29 mouse cellular contexts compared by ENCODE assay signal in the genomic region with DNA sequence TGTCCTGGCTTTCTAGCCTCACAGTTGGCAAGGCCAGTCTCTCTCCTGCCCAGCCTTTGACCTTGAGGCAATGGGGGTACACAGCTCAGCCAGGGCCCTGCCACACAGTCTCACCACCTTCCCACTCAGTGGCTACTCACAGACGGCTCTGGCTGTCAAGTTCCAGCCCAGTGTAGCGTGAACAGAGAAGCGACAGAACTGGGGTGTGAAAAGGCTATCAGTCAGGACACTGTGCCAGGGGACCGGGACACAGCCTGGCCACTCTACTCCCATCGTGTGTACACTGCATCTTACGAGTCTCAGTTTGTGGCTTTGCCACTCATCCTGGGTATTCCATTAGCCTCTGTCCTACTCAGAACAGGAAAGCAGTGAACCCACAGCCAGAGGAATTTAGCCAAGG. TPM values are rescaled to one million over a fixed set of nuclear protein-coding genes. Genes with fewer than 3 reads are reported as not detected.
DNase-seq lines count a peak whose midpoint lies in the region; ATAC-seq lines count a peak whose summit lies in the region.
"Had no signal": no experiment of that assay in that cellular context is flagged by ENCODE, and none has a peak within 500 bp of the region (broad histone marks: within the 10 kb centered on the region; RNA-seq: fewer than 3 reads in every experiment).

No protein-coding gene starts in this region.

- 68% methylated on average over 6 of the region's 6 CpGs for WGBS in limb, embryonic 15.5 days
- WGBS in limb, embryonic 10.5 days = 69% methylated on average over 6 of the region's 6 CpGs
- WGBS in forebrain, embryonic 16.5 days = 83% methylated on average over 6 of the region's 6 CpGs

- 0 out of 2 replicates have a peak, but pooled peaks have one; percentile 2 for ATAC-seq in limb, embryonic 15.5 days (ENCODE audit: insufficient number of reproducible peaks, low FRiP score, low TSS enrichment, low read depth)
- ATAC-seq in forebrain, embryonic 16.5 days = no peak
- ATAC-seq: activated CD4-positive, CD25-positive, alpha-beta regulatory T cell, adult 4 months; forebrain, embryonic 14.5 days; intestine, embryonic 16.5 days had no signal

- no peak overlapping the region for H3K9ac ChIP-seq in limb, embryonic 15.5 days
- H3K9ac ChIP-seq in forebrain, embryonic 16.5 days (replicated peaks; ENCODE audit: low read depth, low read length) = no peak overlapping the region
- H3K9ac ChIP-seq: embryonic facial prominence, embryonic 12.5 days; heart, embryonic 15.5 days; hindbrain, embryonic 13.5 days; liver, embryonic 14.5 days had no signal

- H3K27ac ChIP-seq in limb, embryonic 15.5 days = no peak overlapping the region
- no peak overlapping the region for H3K27ac ChIP-seq in limb, embryonic 10.5 days
- H3K27ac ChIP-seq in forebrain, embryonic 16.5 days (ENCODE audit: low read length) = no peak overlapping the region
- H3K27ac ChIP-seq: embryonic facial prominence, embryonic 12.5 days; heart, embryonic 15.5 days; hindbrain, embryonic 13.5 days; left cerebral cortex, adult 2 months; liver, embryonic 14.5 days; macrophage had no signal

- no peaks in the 10 kb centered on the region for H3K4me1 ChIP-seq in limb, embryonic 15.5 days
- H3K4me1 ChIP-seq in limb, embryonic 10.5 days = peaks cover 17% of the 10 kb centered on the region
- H3K4me1 ChIP-seq in forebrain, embryonic 16.5 days (replicated peaks; ENCODE audit: control insufficient read depth, insufficient read depth, low read length) = peaks cover 9% of the 10 kb centered on the region
- H3K4me1 ChIP-seq: embryonic facial prominence, embryonic 12.5 days; heart, embryonic 15.5 days had no signal

- 0 out of 2 replicates have a peak, but pooled peaks cover 11% of the 10 kb centered on the region for H3K27me3 ChIP-seq in limb, embryonic 15.5 days
- peaks cover 14% of the 10 kb centered on the region; the same call in 1 of the 2 replicates for H3K27me3 ChIP-seq in limb, embryonic 10.5 days (ENCODE audit: low read depth, poor library complexity, severe bottlenecking)
- H3K27me3 ChIP-seq in forebrain, embryonic 16.5 days (replicated peaks; ENCODE audit: control insufficient read depth, insufficient read depth, low read length) = no peaks in the 10 kb centered on the region
- H3K27me3 ChIP-seq: heart, embryonic 15.5 days had no signal

- no peaks in the 10 kb centered on the region for H3K36me3 ChIP-seq in limb, embryonic 15.5 days
- no peaks in the 10 kb centered on the region for H3K36me3 ChIP-seq in limb, embryonic 10.5 days
- H3K36me3 ChIP-seq in forebrain, embryonic 16.5 days (ENCODE audit: control insufficient read depth, insufficient read depth) = no peaks in the 10 kb centered on the region
- H3K36me3 ChIP-seq: embryonic facial prominence, embryonic 12.5 days; heart, embryonic 15.5 days; hindbrain, embryonic 13.5 days had no signal

- no peaks in the 10 kb centered on the region for H3K9me3 ChIP-seq in limb, embryonic 15.5 days
- H3K9me3 ChIP-seq in limb, embryonic 10.5 days (replicated peaks) = no peaks in the 10 kb centered on the region
- H3K9me3 ChIP-seq in forebrain, embryonic 16.5 days (ENCODE audit: control insufficient read depth, low read length) = no peaks in the 10 kb centered on the region
- H3K9me3 ChIP-seq: embryonic facial prominence, embryonic 12.5 days; heart, embryonic 15.5 days; hindbrain, embryonic 13.5 days had no signal

- DNase-seq in cerebellum, postnatal 10 days = peak; percentile 58 to 67
- DNase-seq in cerebellum, postnatal 4 days (ENCODE audit: low spot score in 2 of 2) = no peak
- no peak for DNase-seq in limb, embryonic 10.5 days (ENCODE audit: low spot score)
- DNase-seq in cerebellum, postnatal 25 days = peak; percentile 62 to 70
- DNase-seq in retina, postnatal 1 day = peak; percentile 77
- no peak for DNase-seq in spleen, adult 18-20 months
- DNase-seq: adrenal gland, adult 2 months; adrenal gland, postnatal 36 days; B cell, adult 2 months; embryo, embryonic 11 days; kidney, adult 8-10 months; kidney, postnatal 14 days; left cerebral cortex, postnatal 4 days; liver; lung, adult 2 months; lung, postnatal 10 days; midbrain, embryonic 14.5 days; thymus, postnatal 14 days had no signal

- no peak overlapping the region for H3K4me2 ChIP-seq in limb, embryonic 15.5 days
- no peak overlapping the region for H3K4me2 ChIP-seq in forebrain, embryonic 16.5 days (ENCODE audit: low read length)
- H3K4me2 ChIP-seq: embryonic facial prominence, embryonic 12.5 days; heart, embryonic 15.5 days; hindbrain, embryonic 13.5 days had no signal

- H3K4me3 ChIP-seq in limb, embryonic 15.5 days = no peak overlapping the region
- H3K4me3 ChIP-seq in limb, embryonic 10.5 days = no peak overlapping the region
- H3K4me3 ChIP-seq in forebrain, embryonic 16.5 days (replicated peaks; ENCODE audit: low read length) = no peak overlapping the region
- H3K4me3 ChIP-seq: embryonic facial prominence, embryonic 12.5 days; heart, embryonic 15.5 days; hindbrain, embryonic 13.5 days; left cerebral cortex, adult 2 months had no signal

RNA-seq across cellular contexts. Expression of a gene that starts 46.5 kb away (rescaled TPM):
- polyA plus RNA-seq in limb, embryonic 15.5 days (2015; fragmentation: Nextera tagmentation; extraction: Ambion mirVana) = 1.8 and 2.5 TPM in 2 replicates
- 1.2 and 1.8 TPM in 2 replicates for polyA plus RNA-seq in limb, embryonic 10.5 days (2016; fragmentation: Nextera tagmentation; extraction: Ambion mirVana)
- 0.68 and 0.79 TPM in 2 replicates for polyA plus RNA-seq in forebrain, embryonic 16.5 days (2015; fragmentation: Nextera tagmentation; extraction: Ambion mirVana)

Comparison
In these comparisons a context has a peak if more than half of its experiments do, and no peak if none do; other contexts are left out.
1. DNase-seq: peak in cerebellum, postnatal 10 days (2 of 2), cerebellum, postnatal 25 days (2 of 2) and retina, postnatal 1 day (single experiment); none in cerebellum, postnatal 4 days (0 of 2), limb, embryonic 10.5 days (single experiment) and spleen, adult 18-20 months (0 of 2).